Mouse (Mus musculus) CD4-positive helper T cell, adult 2 months (primary cell): ENCODE results near the gene Rasal1.
A peak's percentile ranks its signal among the peaks of the same experiment; 100 is the strongest.

Source experiments
- DNase-seq: peaks from one replicate; pipeline ENCODE4 v3.0.0-alpha.2; 2012; ENCODE audit warnings: low read depth, missing footprints, low spot score

Rasal1 gene

DNA sequence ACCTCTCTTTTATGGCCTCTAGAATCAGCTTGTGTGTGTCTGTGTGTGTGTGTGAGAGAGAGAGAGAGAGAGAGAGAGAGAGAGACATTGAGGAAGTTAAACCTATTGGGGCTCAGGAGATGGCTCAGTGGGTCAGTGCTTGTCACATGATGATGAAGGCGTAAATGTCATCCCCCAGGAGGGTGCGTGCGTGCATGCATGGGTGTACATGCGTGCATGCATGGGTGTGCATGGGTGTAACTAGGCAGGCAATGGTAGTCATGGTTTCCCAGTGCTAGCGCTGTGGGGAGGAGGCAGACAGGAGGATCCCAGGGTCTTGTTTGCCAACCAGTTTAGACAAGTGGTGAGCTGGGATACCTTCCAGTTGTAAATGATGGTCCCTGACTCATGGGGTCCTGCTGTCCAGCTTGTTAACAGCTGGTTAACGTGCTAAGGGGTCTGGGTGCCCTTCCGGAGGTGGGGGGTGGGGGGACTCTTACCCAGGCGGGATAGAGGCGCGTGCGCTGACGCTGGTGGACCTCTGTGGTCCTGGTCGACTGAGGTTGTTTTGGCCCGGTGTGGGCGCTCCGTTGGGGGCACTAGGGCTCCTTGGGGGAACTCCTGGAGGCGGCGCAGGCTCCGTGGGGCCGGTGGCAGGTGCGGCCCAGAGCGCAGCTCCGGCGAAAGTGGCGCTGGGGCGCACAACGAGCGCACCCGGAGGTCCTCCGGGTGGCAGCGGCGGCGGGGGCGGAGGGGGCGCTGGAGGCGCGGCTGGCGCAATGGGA is 45.5 kb downstream of the Rasal1 start:
- DNase-seq, result no peak

DNA sequence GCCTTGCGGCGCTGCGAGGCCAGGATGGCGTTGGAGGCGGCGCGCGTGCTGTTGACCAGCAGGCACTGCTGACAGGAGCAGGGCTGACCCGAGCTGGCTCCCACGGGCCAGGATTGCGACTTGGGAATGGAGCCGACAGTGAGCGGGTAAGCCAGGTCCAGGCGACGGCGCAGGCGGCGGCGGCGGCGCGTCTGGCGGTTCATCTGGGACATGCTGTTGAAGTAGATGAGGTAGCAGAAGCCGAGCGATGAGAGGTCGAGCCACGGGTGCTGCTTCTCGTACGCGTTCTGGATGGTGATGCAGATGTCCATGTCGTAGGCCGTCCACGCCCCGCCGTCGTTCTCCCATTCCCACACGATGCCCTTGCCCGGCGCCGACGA is 46.1 kb downstream of the Rasal1 start:
- no peak for DNase-seq

DNA sequence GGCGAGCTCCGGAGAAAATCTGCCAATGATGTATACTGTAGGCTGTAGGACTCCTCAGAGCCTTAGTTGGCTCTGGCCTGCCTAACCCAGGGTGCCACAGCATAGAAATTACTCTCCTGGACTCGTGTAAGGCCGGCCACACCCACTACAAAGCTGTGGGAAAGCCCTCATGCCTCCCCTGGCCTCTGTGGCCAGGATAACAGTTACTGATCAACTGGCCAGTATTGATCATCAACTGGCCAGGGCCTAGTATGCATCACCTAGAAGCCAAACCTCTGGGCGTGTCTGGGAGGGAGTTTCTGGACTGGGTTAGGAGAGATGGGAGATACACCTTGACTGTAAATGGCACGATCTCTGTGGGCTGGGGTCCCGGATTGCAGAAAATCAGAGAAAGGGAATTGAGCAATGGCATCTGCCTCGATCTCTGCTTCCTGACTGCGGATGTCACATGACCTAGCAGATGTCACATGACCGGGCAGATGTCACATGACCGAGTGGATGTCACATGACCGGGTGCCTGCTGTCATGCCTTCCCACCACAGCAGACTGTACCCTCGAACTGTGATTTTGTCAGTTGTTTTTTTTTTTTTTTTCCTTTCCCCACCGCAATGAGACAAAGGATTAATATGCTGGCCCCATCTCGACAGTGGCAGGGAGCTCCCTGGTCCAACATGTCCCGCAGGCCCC is 47.6 kb downstream of the Rasal1 start:
- peak; percentile 69 for DNase-seq

DNA sequence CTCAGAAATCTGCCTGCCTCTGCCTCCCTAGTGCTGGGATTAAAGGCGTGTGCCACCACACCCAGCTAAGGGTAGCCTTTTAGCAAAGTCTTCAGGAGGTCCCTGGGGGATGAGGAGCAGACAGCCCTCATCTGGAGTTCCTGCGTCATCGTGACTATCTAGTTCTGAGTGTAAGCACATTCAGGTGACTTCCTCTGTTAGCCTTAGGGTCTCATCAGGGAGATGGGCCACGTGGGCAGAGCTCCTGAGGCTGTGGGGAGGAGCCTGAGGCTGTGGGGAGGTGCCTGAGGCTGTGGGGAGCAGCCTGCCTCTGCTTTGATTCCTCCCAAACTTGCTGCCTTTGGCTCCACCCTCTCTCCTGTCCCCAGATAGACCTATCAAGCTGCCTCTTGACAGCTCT is 48.3 kb downstream of the Rasal1 start:
- peak; percentile 85 for DNase-seq

DNA sequence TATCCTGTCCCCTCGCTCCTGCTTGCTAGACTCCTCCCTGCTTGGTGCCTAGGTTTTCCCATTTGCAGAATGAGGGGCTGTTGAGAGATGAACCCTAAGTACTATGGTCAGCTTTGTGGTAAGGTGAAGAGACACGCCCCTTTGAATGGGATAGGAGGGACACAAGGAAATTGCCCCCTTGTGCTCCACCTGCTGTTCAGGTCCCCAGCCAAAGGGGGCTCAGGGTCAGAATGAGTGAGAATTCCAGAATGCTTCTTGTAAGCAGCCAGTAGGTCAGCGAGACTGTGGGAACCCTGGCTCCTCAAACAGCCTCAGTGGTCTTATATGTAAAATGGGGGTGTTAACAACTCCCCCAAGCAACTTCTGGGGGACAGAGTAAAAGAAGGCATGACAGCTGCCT is 49.6 kb downstream of the Rasal1 start:
- no peak for DNase-seq

DNA sequence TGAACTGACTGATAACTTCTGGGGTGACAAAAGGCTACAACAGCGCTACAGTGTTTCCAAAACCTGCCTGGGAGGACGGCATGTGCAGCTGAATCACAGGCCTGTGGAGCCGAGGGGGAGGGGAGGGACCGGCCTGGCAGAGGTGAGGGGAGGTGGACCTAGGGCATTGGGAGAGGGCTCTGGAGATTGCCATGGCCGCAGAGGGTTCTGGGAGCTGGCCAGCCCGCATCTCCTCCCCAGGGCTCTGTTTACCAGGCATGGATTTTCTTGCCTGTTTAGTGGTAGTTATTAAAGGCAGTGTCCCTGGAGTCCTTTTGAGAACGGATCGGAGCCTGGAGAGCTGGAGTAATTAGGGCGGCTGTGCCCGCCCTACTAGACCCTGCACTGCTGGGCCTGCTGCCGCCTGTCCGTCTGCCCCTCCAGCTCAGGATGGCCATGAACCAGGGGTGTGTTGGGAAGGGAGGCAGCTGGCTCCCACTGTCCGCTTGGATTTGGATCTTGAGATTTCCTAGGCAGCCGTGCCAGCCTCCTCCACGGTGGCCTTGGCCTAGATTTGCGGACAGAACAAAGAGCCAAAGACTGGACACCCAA is 50.3 kb downstream of the Rasal1 start:
- no peak for DNase-seq

DNA sequence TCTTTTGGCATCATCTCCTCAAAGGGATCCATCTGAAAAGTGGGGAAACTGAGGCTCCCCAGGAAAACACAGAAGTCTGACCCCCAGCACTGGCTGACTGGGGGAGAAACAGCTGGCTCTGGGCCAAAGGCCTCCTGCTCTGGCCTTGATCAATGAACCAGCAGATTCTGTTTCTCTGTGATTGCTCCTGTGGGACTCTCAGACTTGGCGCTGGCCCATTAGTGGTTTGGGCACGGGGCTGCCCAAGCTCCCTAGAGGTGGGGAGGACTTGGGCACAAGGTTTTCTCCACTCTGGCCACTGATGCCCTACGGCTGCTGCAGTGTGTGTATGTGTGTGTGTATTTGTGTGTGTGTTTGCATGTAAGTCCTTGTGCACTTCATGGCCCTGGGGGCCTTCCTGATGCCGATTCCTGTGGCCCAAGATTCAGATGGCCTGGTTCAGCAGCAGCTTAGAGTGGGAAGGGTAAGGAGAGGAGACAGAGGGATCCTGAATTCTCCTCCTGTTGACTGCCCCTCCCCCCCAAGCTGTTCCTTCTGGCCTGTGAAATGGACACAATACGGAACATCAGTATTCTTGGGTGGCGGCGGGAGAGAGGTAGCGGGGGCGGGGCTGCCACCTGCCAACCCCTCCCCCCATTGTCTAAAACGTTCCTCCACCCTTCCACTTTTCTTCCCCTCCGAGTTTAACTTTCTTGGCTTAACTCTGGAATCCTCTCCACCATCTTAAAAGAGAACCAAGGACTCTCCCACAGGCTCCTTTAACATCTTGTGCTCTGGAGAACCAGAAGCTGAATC is 52.6 kb downstream of the Rasal1 start:
- no peak for DNase-seq

DNA sequence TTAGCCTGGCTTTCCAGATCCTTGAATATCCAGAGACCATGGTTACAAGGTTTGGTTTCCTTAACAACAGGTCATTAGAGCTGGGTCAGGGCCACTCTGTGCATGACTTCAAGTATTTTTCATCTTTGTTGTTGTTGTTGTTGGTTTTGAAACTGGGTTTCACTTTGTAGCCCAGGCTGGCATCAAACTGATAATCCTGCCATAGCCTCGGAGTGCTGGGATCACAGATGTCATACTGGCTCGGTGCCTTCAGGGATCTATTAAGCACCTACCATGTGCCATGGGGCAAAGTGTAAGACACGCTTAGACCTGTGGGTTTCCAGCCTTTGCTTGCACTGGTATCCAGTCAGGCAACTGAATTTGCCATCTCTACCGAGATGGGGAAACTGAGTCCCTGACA is 53.8 kb downstream of the Rasal1 start:
- DNase-seq, result no peak

DNA sequence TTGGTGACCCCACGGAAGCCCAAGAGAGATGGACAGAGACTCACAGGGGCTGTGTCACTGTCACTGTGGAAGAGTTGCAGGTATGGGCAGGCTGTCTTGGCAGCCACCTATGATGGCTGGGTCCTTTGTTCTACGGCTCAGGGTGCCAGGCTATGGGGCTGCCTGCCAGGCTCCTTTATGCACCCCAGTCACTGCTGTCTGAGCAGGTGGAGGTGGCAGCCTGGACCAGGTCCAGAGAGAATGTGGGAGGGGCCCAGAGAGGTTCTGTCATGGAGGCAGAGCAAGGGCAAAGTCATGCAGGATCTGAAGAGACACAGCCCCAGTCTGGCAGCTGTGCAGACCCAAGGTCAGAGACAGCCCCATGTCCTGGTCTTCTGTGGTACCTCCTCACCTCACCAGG is 54.4 kb downstream of the Rasal1 start:
- no peak for DNase-seq

DNA sequence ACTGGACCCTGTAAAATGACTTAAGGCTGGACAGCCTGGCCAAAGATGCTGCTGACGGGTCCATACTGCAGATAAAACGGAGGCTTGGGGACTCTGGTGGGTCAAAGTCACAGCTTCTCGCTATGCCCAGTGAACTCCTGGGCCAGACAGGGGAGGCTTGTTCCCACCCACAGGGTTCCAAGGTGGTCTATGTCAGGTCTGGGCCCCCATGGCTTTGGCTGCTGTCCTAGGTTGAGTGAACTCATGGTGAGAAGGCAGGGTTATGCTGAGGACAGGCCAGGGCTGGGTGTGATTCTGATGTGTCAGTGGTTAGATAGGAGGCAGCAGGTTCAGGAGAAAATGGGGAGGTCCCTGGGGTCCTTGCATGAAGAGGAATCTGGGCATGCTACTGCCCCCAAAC is 55.0 kb downstream of the Rasal1 start:
- no peak for DNase-seq

DNA sequence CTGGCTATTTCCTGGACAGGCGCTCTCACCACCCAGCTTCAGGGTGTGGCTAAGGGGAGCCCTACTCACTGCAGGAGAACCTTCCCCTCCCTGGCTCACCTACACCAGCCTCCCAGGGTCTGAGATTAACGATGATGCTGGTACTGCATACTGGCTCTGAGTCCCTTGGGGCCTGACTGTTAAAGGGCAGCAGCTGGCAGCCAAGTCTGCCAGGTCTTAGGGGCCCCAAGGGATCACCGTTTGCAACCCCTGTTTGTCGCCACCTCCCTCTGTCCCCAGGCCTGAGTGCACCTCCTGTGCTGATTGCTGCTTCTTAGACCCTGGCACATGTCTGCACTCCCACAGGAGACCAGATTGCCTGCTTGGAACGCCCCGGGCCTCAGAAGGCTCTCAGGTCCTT is 55.8 kb downstream of the Rasal1 start:
- no peak for DNase-seq

DNA sequence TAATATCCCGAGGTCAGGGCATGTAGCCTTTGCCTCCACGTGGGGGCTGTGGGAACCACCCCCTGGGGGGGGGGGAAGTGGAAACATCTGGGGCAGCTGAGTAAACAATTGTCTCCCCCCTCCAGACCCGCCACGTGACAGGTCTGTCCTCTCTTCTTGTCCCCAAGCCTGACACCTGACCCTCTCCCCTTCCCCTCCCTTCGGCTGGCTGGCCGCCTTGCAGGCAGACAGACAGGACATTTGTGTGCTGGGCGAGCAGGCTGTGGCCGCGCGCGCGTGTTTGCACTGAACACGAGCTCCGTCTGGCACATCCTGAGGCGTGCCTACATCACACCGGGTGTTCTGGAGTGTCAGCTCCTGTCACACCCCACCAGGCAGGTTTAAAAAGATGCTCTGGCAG is 57.9 kb downstream of the Rasal1 start:
- no peak for DNase-seq

DNA sequence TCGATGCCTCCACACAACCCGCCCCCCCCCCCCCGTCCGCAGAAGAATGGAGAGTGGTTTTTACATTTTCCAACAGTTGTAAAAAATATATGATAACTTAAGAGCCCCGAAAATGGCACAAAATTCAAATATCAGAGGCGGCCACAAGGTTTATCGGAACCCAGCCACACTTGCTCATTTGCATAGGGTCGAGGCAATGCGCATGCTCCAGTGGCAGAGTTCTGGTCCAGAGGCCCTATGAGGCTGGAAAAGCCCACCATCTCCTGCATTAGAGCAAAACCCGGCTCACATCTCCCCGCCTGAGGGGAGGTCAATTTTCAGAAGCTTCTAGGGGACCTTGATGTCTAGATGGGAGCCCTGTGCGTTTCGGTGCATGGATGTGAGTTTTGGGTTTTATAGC is 58.4 kb downstream of the Rasal1 start:
- no peak for DNase-seq

DNA sequence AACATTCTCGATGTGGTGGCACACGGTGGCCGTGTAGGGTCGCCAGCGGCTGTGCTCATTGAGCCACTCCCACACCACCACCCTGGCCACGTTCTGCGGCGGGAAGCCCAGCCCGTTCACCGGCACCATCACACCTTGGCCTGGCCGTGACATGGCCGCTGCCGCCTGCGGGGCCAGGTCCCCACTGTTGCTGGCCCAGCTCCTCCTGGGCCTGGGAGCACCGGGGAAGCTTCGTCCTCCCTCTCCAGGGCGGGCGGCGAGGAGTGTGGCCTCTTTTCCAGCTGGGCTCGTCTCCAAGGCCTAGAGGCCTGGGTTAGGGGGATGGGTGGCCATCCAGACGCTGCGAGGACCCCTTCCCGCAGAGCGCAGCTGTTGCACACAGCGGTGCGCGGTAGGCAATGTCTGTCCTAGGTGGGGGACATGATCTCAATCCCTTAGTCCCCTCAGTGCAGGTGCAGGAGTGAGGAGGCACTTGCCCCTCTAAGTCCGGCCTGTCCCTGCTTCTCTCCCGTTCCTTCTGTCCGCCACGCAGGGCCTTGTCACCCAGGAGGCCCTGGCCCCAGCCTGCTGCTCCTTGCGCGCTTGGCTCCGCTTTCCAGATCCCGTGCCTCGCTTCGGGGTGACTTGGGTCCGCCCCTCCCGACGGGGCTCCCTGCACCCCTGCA is 61.7 kb downstream of the Rasal1 start:
- no peak for DNase-seq

DNA sequence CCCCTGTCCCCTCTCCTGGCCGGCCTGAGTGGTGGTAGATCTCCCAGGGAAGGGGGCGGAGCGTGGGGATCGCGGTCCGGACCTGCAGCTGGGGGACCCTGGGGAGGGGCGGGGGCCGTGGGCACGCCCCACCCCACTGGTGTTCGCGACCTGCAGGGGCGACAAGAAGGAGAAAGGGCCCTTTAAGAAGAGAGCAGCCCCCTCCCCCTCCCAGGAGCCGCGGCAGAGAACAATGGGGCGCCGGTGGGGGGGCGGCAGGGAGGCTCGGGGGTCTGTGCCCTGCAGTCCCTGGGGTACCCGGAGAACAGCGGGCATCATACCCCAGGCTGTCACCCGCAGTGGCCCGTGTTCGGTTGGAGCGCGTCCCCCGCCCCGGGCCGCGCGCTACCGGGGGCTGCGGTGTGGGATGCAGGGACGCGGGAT is 62.2 kb downstream of the Rasal1 start:
- DNase-seq, result no peak

DNA sequence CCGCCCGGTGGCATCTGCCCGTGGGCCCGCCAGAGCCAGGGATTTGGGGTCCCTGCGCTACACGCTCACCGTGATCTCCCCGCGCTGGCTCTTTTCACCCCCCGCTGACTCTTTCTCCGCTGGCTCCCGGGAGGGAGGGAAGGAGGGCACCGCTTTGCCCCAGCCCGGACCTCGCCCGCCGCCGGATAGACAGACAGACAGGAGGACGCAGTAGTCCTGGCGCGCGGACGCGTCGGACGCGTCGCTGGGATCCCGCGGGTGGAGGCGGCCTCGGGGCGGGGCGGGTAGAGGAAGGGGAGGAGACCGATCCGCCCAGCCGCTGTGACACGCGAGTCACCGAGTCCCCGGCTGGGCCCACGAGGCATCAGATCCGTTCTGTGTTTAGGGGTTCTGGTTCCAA is 62.8 kb downstream of the Rasal1 start:
- DNase-seq, result peak; percentile 89

DNA sequence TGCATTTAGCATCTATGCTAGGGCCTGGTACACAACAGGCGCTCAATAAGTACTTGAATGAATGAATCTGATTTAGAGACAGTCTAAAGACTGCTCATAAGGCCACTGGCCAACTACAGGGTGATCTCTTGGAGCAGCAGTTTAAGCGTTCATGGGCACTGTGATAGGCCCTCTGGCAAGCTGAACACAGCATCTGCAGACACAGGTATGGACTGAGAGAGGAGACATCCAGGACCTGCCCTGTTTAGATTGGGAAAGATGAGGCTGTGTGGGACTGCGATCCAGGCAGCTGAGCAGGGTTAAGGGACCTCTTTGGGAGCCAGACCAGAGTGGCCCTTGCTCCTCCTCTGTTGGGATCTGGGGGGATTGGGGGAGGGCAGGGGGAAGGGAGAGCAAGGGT is 63.2 kb downstream of the Rasal1 start, which contains the start of gene Dtx1:
Gene Dtx1, minus strand, starts transcription at position 101 of the 400 bp plus-strand sequence.
- DNase-seq, result no peak

DNA sequence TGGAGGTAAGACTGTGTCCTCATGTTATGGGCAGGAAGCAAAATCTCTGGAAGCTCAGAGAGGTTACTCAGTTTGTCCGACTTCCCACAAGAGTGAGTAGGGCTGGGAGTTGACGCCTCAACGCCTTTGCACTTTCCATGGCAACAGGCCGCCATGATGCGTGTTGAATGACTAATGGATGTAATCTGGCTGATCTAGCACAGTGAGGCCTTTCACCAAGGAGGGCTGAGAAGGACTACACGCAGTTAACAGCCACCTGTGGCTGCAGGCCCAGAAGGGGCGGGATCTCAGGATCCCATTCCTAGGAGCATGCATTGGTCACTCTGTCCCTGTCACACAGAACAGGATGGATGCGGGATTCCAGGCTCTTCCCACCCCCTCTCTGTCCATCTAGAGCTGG is 64.1 kb downstream of the Rasal1 start:
- DNase-seq, result no peak

DNA sequence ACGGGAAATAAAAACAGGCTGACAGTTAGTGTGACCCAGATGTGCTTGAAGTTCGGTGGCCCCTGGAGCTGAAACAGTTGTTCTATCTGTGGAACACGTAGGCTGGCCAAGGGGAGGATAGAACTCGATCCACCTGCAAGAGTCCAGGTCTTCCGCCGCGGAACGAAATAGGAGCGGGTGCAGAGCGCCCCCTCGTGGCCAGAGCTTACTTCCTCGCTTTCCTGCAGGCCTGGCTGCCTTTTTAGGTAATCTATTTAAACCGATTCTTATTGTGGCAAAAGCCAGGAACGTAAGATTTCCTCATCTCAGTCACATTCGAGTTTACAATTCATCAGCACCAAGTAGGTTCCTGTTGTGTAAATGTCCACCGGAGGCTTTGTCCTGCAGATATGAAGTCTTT is 65.7 kb downstream of the Rasal1 start:
- DNase-seq, result peak; percentile 87

DNA sequence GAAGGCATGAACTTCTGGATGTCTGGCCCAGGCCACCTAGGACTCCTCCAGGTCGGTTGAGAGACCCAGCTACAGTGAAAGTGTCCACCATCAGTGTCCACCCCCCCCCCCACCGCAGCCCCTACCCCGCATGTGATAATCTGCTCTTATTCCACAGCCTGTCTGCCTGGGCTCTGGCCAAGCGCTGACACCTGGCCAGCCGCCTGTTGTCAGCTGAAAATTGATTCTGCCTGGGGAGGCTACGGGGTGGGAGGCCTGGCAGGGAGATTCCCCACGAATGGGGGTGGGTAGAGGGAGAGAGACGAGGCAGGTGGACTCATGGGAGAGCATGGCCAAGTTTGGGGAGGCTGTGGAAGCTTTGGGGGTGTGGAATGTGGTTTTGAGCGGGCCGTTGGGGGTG is 68.5 kb downstream of the Rasal1 start:
- DNase-seq, result no peak

DNA sequence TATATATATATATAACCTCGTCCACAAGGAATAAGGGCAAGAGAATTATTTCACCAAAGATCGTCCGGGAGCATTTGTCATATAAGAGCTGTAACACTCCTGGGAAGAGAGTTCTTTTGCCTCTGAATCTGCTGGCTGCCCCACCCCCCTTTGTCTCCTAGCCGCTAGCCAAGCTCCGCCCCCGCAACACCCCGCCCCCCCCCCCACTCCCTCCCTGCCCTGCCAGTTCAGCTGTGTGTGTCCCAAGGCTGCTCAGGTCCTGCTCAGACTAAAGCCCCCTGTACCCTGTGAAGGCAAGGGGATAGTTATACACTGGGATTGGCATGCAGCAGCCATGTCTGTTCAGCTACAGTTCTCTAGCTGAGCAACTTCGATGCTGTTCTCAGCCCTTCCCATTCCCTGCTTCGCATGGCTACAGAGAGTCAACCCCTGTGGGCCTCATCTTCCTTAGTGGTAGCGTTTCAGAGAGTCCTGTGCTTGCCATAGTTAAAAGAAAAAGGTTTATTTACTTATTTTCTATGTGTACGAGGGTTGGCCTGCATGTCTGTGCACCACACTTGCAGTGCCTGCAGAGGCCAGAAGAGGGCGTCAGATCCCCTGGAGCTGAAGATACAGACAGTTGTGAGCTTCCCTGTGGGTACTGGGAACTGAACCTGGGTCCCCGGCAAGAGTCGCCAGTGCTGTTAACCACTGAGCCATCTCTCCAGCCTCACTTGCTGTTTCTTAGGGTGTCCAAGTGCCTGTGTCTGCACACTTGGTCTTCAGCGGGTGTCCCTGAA is 70.2 kb downstream of the Rasal1 start:
- DNase-seq, result no peak
